ENCODE assay signal across 20 mouse cellular contexts in the genomic region with DNA sequence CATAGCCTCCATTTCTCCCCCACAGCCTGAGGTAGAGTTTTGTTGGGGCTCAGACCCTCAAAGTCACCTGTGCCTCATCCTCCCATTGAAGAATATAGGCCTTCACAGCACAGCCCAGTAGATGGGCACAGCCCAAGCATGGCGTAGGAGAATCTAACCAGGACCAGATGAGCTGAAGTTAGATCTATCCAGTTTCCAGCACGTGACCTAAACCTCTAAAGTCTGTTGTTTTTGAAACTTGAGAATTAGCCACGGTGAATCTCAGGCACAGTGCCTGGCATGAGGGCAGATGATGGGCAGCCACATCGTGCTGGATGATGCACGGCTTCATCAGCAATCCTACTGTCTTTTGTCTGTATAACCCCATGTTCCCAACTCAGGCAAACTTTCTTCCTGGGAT. TPM values are rescaled to one million over a fixed set of nuclear protein-coding genes. Genes with fewer than 3 reads are reported as not detected.
DNase-seq lines count a peak whose midpoint lies in the region; ATAC-seq and TF ChIP-seq lines count a peak whose summit lies in the region.
"Had no signal": no experiment of that assay in that cellular context is flagged by ENCODE, and none has a peak within 500 bp of the region (broad histone marks: within the 10 kb centered on the region; RNA-seq: fewer than 3 reads in every experiment).

No protein-coding gene starts in this region.

- H3K4me2 ChIP-seq in myocyte (ENCODE audit: low read depth): peak overlapping the region; percentile 18

- H3ac ChIP-seq in C2C12 (ENCODE audit: control insufficient read depth, insufficient read length, low read depth): no peak overlapping the region
- no peak overlapping the region for H3ac ChIP-seq in myocyte (ENCODE audit: control insufficient read depth, insufficient read length)

- H3K4me3 ChIP-seq in C2C12 (ENCODE audit: insufficient read depth, poor library complexity, severe bottlenecking) (no peak overlapping the region), myocyte (no peak overlapping the region)

- H3K79me3 ChIP-seq in C2C12 (ENCODE audit: low read depth): peaks cover 19% of the 10 kb centered on the region

- no peaks in the 10 kb centered on the region for H3K27me3 ChIP-seq in C2C12 (ENCODE audit: control insufficient read depth, insufficient read depth, insufficient read length)
- H3K27me3 ChIP-seq in myocyte (ENCODE audit: control insufficient read depth, insufficient read depth, insufficient read length): no peaks in the 10 kb centered on the region
- H3K27me3 ChIP-seq: CH12.LX, Patski had no signal

- TF ChIP-seq POLR2A in myocyte (IDR thresholded peaks at IDR 0.05; ENCODE audit: insufficient read length, low read depth): peak; percentile 33

- no peak for TF ChIP-seq CTCF in C2C12 (IDR thresholded peaks at IDR 0.05; ENCODE audit: control insufficient read depth, insufficient read depth, insufficient read length)

- no peak for DNase-seq in layer of hippocampus, adult 9-10 months (ENCODE audit: low spot score)
- DNase-seq: adrenal gland, adult 2 months; adrenal gland, adult 8-10 months; adrenal gland, postnatal 10 days; adrenal gland, postnatal 14 days; adrenal gland, postnatal 25 days; adrenal gland, postnatal 36 days; B cell, adult 2 months; cerebellum, adult 11 months; cerebellum, adult 11-12 months; cerebellum, adult 18-20 months; cerebellum, adult 2 months; cerebellum, adult 8-10 months had no signal

- no peak for ATAC-seq in CD4-positive, CD25-positive, alpha-beta regulatory T cell, adult 4 months
- ATAC-seq: activated CD4-positive, CD25-positive, alpha-beta regulatory T cell, adult 4 months; Patski had no signal

- H3K79me2 ChIP-seq in C2C12 (ENCODE audit: control insufficient read depth, insufficient read depth) (peaks cover 41% of the 10 kb centered on the region), myocyte (ENCODE audit: control insufficient read depth, insufficient read depth) (peaks cover 19% of the 10 kb centered on the region)

- H3K36me3 ChIP-seq in C2C12 (ENCODE audit: control insufficient read depth, insufficient read depth) (peaks cover 77% of the 10 kb centered on the region), myocyte (ENCODE audit: control insufficient read depth, insufficient read depth) (peaks cover 30% of the 10 kb centered on the region)

TF ChIP-seq in C2C12, 6 proteins besides CTCF, POLR2A, EP300 and RAD21:
- TF ChIP-seq FOSL1 (IDR thresholded peaks at IDR 0.05; ENCODE audit: insufficient read depth, low read length, poor library complexity, severe bottlenecking) (no peak), MAX (IDR thresholded peaks at IDR 0.05) (no peak), MYOG (IDR thresholded peaks at IDR 0.05; ENCODE audit: control insufficient read depth, extremely low read depth, insufficient read length) (no peak), USF1 (IDR thresholded peaks at IDR 0.05; ENCODE audit: low read depth) (peak; percentile 98), CEBPB (IDR thresholded peaks at IDR 0.05; ENCODE audit: low read depth) (no peak), MYOD1 (IDR thresholded peaks at IDR 0.05; ENCODE audit: control insufficient read depth, insufficient read length, low read depth) (peak; percentile 20)

TF ChIP-seq in myocyte, 11 proteins besides CTCF, POLR2A, EP300 and RAD21:
- no peak for TF ChIP-seq SRF (IDR thresholded peaks at IDR 0.05; ENCODE audit: control insufficient read depth, insufficient read length, low read depth)
- TF ChIP-seq MYOD1 (IDR thresholded peaks at IDR 0.05; ENCODE audit: control insufficient read depth in 1 of 3, insufficient read length in 2 of 3, low read depth in 2 of 3): peak in 1 of 3 experiments; percentile 33
- no peak for TF ChIP-seq CEBPB (IDR thresholded peaks at IDR 0.05; ENCODE audit: insufficient read depth, poor library complexity, severe bottlenecking)
- no peak for TF ChIP-seq MAX (IDR thresholded peaks at IDR 0.05; ENCODE audit: low read depth)
- peak in 1 of 3 experiments; percentile 39 for TF ChIP-seq MYOG (IDR thresholded peaks at IDR 0.05; ENCODE audit: control insufficient read depth in 1 of 3, insufficient read depth in 1 of 3, insufficient read length in 2 of 3, low read depth in 2 of 3)
- TF ChIP-seq USF1 (IDR thresholded peaks at IDR 0.05; ENCODE audit: low read depth): peak; percentile 94
- TF ChIP-seq E2F4 (IDR thresholded peaks at IDR 0.05; ENCODE audit: insufficient read depth): no peak
- TF ChIP-seq TCF3 (IDR thresholded peaks at IDR 0.05; ENCODE audit: insufficient read length, low read depth): no peak
- peak; percentile 50 for TF ChIP-seq POLR2AphosphoS2 (IDR thresholded peaks at IDR 0.05; ENCODE audit: insufficient read length, low read depth)
- no peak for TF ChIP-seq REST (IDR thresholded peaks at IDR 0.05; ENCODE audit: insufficient read depth, insufficient read length)
- no peak for TF ChIP-seq TCF12 (IDR thresholded peaks at IDR 0.05; ENCODE audit: insufficient read depth, poor library complexity, severe bottlenecking)

RNA-seq across cellular contexts. Expression of a gene that starts 4.6 kb away (rescaled TPM):
- polyA plus RNA-seq in C2C12 (2012; fragmentation: generic; extraction: Trizol) (367 TPM), myocyte (2012; fragmentation: generic; extraction: Trizol) (688 TPM)
- polyA plus RNA-seq in CD4-positive, CD25-positive, alpha-beta regulatory T cell, adult 4 months (2017; shearing (Covaris generic)): 100 to 1,000 TPM; 198 to 201 TPM

RNA-seq across cellular contexts. Expression of a gene that starts 11.8 kb away (rescaled TPM):
- polyA plus RNA-seq in C2C12 (2012; fragmentation: generic; extraction: Trizol): 52.3 TPM
- polyA plus RNA-seq in myocyte (2012; fragmentation: generic; extraction: Trizol): 41.1 TPM
- polyA plus RNA-seq in CD4-positive, CD25-positive, alpha-beta regulatory T cell, adult 4 months (2017; shearing (Covaris generic)): 10 to 100 TPM; 33.1 to 55.2 TPM

RNA-seq across cellular contexts. Expression of a gene that starts 23.0 kb away (rescaled TPM):
- 122 TPM for polyA plus RNA-seq in C2C12 (2012; fragmentation: generic; extraction: Trizol)
- 199 TPM for polyA plus RNA-seq in myocyte (2012; fragmentation: generic; extraction: Trizol)
- 1 to 10 TPM; 5.4 to 7.7 TPM for polyA plus RNA-seq in CD4-positive, CD25-positive, alpha-beta regulatory T cell, adult 4 months (2017; shearing (Covaris generic))

RNA-seq across cellular contexts. Expression of a gene that starts 23.8 kb away (rescaled TPM):
- polyA plus RNA-seq in C2C12 (2012; fragmentation: generic; extraction: Trizol) (not detected), myocyte (2012; fragmentation: generic; extraction: Trizol) (0.04 TPM)
- under 1 TPM in 1 of 2 experiments, not detected in 1; 0.49 TPM for polyA plus RNA-seq in CD4-positive, CD25-positive, alpha-beta regulatory T cell, adult 4 months (2017; shearing (Covaris generic))
- polyA plus RNA-seq: activated CD4-positive, CD25-positive, alpha-beta regulatory T cell, adult 4 months had no signal

RNA-seq across cellular contexts. Expression of a gene that starts 59.5 kb away (rescaled TPM):
- polyA plus RNA-seq in C2C12 (2012; fragmentation: generic; extraction: Trizol) (not detected), myocyte (2012; fragmentation: generic; extraction: Trizol) (0.05 TPM)
- not detected for polyA plus RNA-seq in CD4-positive, CD25-positive, alpha-beta regulatory T cell, adult 4 months (2017; shearing (Covaris generic))
- polyA plus RNA-seq: activated CD4-positive, CD25-positive, alpha-beta regulatory T cell, adult 4 months; adrenal gland, adult 2 months; G1E; Patski had no signal

Comparison
In these comparisons a context has a peak if more than half of its experiments do, and no peak if none do; other contexts are left out.
1. RNA of a gene that starts 23.0 kb away (polyA plus RNA-seq): 199 TPM in myocyte (single experiment) and 122 TPM in C2C12 (single experiment); 5.4 to 7.7 TPM in CD4-positive, CD25-positive, alpha-beta regulatory T cell, adult 4 months; every median in the first group is over 10 times any median in the second.